Mouse (Mus musculus): Measurements from ENCODE around the gene Lmbrd1.

- TF ChIP-seq CTCF (IDR thresholded peaks at IDR 0.05) (no peak), EP300 (IDR thresholded peaks at IDR 0.05) (no peak)
These were observed 51.4 kb downstream of the Lmbrd1 start for GRCm38 (mm10) chr1:24729784-24730183.
